Mouse (Mus musculus): Measurements from ENCODE around the gene Rgs3.
"Not testable (repeated sequence)": the region's sequence is repeated elsewhere in the genome, so short reads cannot be mapped to it uniquely, and the experiment has no call there.

Rgs3 gene

DNA sequence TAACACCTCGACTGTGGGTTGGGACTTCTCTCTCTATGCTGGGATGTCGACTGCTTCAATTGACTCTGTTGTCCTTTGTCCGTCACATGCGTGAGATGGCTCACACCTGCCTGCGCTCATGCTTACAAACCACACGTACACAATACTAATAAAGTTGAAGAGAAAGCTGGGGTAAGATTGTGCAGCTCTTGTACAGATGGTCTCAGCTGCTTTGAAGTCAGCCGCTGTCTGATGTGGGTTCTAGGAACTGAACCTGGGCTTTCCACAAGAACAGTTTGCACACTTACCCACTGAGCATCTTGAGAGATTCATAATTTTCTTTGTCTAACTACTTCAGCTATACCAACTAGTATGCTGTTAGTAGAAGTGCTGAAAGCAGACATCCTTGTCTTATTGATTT lies 7.7 kb upstream of the Rgs3 start:
- DNase-seq (ENCODE audit: low read depth), result no peak

DNA sequence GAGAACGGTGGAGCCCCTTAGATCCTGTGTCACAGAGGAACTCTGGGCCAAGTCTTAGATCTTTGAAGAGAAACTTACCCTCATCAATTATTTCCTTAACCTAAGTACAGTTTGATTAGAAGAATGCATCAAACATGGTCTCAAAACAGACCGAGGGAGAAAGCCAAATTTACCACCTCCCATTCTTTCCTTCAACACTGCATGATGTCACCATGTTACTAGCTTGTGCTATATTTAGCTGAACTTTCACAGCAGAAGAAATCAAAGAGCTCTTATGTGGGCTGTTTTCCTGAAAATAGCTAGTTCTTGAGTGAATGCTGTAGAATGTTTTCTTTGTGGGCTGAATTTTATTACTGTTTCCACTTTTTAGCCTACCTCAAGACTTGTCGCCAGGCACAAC lies 2.2 kb upstream of the Rgs3 start:
- DNase-seq (ENCODE audit: low read depth), result no peak

DNA sequence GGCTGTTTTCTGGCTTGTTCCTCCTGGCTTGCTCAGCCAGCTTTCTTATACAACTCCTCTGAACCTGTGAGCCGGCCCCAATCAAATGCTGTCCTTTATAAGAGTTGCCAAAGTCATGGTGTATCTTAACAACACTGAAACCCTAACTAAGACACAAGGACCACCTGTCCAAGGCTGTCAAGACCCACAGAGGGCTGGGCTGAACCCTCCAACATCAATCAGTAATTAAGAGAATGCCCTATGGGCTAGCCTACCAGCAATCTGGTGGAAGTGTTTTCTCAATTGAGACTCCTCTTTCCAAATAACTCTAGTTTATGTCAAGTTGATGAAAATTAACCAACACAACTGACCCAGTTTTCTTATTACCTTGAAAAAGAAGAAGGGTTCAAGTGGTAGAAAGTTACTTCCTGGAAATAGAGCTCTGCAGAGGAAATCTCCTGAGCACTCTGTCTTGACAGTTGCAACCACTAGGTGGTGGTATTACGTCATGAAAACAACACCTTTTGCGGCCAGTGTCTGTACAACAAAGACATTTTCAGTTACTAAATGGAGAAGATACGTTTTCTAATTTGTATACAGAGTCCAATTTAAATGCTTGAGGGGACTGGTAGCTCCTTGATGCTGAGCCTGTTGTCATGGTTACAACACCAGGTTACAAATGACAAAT lies 1.4 kb downstream of the Rgs3 start:
- DNase-seq (ENCODE audit: low read depth), result peak; percentile 91

DNA sequence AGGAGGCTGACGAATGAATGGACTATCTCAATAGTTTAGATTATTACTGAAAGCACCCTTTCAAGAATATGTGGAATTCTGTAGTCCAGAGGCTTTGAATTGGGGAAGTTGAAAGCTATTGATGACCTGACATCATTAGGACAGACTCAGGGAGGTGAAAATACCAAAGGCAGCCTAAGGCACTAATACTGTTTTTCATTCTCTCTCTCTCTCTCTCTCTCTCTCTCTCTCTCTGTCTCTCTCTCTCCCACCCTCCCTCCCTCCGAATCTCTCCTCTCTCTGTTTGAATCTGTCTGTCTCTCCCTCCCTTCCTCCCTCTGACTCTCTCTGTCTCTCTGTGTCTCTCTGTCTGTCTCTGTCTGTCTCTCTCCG lies 2.0 kb downstream of the Rgs3 start:
- no peak for DNase-seq (ENCODE audit: low read depth)

DNA sequence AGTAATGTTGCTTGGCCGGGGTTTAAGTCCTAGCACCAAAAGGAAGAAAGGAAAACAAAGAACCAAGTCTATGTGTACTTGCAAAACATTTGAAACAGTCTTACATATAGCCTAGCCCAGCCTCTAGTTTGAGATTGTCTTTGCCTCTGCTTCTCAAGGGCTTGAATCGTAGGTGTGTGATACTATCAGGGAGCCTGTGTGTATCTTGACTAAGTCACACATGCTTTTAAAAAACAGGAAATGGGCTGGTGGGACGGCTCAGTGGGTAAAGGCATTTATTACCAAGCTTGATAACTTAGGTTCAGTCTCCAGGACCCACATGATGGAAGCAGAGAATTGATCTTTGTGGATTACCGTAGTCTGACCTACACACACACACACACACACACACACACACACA lies 2.4 kb downstream of the Rgs3 start:
- no peak for DNase-seq (ENCODE audit: low read depth)

DNA sequence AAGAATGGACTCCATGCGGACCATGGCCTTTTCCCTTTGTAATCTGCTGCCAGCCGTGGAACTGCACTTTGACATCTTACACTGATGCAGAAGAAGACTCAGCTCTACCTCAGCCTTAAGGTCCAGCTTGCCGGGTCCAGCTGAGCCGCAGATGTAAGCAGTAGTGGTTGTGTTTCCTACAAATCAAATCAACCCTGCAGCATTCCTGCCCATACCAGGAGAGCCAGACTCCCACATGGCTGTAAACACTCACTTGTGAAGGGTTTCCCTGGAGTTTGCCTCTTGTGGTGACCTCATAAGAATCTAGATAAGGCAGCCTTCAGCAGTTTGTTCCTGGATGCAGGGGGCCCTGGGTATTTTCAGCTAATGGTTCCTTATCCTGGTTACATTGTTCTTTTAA lies 6.9 kb downstream of the Rgs3 start:
- no peak for DNase-seq (ENCODE audit: low read depth)

DNA sequence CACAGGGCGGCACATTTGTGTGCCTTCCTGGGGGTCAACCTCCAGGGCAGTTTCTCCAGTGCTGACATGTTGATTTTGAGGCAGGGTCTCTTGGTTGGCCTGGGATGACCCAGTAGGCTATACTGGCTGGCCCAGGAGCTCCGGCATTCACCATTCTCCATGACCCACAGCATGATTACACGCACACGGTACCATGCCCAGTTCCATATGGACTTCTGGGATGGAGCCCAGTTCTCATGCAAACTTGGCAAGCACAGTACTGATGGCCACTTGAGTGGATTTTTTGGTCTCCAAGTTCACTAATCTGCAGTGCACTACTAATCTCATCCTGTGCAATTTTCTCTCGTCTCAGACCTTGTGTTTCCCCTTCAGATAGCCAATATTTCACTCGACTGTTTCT lies 8.0 kb downstream of the Rgs3 start:
- peak; percentile 41 for DNase-seq (ENCODE audit: low read depth)

DNA sequence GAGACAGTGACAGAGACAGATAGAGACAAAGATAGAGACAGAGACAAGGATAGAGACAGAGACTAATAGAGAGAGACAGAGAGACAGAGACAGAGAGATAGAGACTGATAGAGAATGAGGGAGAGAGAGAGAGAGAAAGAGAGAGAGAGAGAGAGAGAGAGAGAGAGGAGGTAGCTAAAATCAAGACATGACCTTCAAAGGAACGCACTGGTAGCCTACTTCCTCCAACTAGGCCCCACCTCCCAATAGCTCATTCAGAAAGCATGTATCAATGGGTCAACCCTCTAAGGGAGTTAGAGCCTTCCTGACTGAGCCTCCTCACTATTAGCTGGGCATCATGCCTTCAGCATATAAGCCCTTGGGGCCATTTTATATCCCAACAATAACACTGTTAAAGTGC lies 8.7 kb downstream of the Rgs3 start:
- no peak for DNase-seq (ENCODE audit: low read depth)

DNA sequence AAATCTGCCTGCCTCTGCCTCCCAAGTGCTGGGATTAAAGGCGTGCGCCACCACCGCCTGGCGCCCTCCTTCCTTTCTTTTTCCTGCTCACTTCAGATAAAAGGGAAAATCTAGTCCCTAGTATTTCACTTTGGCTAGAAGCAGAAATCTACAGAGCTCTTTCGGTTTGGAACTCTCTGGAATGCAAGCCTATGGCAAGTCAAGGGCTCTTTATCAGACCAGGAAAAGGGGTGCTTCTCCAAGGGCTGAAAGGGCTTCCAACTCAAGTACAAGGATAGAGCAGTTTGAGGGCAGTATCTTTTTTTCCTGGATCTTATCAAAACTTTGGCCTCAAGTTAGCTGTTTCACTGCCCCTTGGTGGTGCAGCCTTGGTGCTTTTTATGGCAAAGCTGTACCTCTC lies 10.0 kb downstream of the Rgs3 start:
- DNase-seq (ENCODE audit: low read depth), result no peak

DNA sequence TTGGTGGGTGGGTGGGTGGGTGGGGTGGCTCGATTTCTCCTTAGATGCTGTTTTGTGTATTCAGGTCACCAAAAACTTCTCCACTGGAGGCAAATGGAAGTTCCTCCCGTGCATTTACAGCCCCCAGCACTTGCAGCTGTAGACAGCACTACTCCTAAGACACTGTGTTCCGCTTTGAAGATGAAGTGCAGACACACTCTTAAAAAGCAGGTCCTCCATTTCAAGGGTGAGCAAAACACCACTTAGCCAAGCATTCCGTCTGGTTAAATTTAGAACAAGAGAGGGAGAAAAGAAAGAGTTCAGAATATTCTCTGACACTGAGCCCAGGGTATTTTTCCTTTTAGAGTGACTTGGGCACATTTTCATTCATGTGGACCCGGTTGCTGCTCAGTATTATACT lies 10.4 kb downstream of the Rgs3 start:
- DNase-seq (ENCODE audit: low read depth), result no peak

DNA sequence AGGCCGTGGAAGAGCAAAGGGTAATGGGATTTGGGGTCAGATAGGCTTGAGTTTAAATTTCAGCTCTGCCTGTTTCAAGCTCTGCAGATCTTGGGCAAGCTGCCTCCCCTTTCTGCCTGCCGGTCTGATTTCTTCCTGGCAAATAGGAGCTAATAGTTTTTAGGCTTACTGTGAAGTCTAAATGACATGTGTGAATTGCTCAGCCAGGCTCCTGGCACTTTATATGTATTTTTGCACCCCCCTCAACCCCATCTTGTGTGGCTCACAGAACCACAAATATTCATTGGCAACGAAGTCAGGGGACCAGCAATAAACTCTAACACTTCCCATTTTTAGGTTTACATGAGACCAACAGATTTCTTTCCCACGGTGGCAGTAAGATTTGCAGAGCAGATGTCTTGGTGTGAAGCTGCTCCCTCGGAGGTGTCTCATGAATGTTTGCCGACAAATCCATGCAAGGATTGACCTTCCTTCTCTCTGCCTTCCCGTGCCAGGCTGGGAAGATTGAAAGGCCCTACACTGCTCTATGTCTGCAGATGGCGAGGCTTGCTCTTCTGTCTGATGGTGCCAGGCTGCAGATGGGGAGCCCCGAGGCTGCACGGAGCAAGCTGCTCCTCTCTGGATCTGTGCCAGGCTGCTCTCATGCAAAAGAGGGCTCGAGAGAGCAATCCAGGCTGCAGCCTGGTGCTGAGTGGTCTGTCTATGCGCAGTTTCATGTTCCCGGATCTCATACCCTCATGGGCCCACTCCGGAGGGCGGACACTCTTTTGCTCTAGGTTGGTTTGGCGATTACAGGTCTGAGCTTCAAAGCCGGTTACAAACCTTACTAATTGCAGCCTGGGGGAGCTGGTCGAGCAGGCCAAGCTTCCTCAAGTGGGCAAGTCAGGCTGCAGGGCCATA lies 23.0 kb downstream of the Rgs3 start:
- peak; percentile 21 for DNase-seq (ENCODE audit: low read depth)

DNA sequence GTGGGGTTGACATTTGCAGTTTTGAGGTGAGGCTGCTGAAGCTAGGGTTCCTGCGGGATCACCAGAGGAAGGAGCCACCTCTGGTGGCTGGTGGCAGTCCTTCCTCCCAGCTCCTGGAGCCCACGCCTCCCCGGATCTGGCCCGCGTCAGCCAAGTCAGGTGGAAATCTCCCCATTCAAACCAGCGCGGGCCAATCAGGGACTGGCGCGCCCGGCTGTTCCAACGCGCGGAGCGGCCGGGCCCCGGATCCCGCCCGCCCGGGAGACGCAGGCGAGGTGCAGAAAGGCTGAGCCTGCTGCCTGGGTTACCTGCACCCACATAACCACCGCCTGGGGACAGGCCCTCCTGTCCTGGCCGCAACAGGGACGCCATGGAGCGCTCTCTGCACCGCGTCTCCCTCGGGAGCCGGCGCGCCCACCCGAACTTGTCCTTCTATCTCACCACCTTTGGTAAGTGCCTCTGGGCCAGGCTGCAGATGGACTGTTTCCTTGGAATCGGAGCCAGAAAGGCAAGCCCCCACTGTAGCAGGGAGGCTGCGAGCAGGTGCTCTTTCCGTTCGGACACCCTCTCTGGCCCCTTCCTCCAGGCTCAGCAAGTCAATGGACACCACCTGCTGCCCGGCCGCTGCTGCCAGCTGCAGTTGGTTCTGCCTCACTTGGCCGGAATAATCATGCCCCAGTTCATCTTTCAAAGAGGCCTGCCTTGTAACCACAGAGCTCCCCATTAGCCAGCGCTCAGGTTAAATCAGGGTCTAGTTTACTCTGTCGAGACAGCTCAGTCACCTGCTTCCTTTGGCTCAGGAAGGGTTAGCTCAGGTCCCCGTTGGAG lies 23.8 kb downstream of the Rgs3 start:
- DNase-seq (ENCODE audit: low read depth), result no peak

DNA sequence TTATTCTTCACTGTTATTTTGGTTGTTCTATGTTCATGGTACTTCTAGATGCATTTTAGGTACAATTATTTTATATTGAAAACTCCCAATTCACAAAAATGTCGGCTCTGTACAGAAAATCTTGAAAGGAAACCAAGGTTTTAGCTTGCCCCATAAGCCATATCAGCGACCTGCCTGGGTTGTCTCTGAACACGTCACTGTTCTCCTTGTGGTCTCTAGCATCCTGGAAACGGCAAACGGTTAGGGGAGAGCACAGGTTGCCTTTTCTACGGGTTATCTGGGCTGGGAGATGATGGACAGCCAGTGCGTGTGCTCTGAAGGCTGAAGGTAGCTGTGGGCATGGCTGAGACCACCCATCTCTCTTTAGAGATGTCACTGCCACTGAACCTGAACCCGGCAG lies 27.4 kb downstream of the Rgs3 start:
- no peak for DNase-seq (ENCODE audit: low read depth)

DNA sequence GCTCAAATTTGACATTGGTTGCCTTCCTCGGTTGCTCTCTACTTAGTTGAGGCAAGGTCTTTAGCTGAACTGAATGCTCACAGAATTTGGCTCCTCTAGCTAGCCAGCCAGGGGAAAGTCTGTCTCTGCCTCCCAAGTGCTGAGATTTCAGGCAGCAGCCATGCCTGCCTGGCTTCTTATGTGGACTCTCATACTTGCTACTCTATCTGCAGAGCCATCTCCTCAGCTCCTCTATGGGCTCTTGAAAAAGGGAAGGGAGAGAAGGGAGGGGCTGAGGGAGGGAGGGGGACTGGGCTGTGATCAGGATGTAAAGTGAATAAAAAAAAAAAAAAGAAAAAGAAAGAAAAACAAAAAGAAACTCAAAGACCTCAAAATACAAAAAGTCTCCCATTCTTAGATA lies 31.2 kb downstream of the Rgs3 start:
- no peak for DNase-seq (ENCODE audit: low read depth)

DNA sequence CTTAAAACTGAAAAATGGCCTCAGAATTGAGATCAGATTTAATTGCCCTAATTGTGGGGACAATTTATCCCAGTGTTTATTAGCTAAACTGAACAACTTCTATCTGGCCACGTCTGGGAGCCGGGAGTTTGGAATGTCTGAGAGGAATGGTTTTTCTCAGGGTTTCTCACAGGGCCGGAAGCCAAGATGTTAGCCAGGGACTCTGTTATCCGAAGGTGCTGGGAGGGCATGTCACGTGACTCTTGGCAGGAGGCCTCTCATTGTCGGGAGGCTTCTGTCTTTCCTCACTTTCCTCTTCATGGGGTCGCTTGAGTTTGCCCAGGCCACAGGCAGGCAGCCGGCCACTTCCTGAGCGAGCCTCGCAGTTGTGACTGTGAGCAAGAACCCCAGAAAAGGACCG lies 31.7 kb downstream of the Rgs3 start:
- no peak for DNase-seq (ENCODE audit: low read depth)

DNA sequence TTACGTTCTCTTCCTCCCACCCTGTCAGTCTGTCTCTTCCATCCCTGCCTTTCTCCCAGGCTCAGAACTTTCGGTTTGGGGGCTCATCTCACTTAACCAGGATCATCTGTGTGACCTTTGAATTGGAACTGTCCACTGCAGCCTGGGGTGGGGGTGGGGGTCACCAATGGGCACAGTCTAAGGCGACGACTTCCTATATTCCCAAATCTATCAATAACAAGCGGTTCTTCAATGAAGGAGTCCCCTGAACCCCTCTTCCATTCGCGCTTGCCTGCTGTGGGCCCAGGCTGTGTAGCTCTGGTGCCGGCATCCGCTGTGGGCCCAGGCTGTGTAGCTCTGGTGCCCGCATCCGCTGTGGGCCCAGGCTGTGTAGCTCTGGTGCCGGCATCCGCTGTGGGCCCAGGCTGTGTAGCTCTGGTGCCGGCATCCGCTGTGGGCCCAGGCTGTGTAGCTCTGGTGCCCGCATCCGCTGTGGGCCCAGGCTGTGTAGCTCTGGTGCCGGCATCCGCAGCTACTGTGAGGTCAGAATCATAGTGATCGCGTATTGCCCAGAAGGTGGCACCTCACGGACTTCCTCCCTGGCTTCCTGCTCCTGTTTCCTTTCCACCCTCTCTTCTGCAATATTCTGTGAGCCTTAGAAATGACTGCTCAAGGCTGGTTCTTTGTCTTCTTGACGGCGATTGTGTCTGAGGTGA lies 34.0 kb downstream of the Rgs3 start:
- not testable (repeated sequence) for DNase-seq (ENCODE audit: low read depth)

DNA sequence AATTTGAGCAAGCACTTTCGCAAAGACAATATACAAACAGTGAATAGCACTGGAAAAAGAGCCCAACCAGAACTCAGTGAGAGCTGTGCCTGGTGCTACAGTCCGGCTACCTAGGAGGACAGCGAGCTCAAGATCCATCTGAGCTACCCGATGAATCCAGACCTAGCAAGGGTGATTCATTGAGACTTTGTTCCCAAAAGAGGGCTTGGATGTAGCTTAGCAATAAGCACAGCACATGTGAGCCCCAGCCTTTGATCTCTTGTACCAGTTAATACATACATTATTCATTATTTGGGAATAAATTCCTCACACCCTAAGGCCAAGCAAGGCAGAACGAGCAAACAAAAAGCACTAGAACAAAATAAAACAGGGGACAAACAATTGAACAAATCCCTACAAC lies 34.8 kb downstream of the Rgs3 start:
- DNase-seq (ENCODE audit: low read depth), result no peak

DNA sequence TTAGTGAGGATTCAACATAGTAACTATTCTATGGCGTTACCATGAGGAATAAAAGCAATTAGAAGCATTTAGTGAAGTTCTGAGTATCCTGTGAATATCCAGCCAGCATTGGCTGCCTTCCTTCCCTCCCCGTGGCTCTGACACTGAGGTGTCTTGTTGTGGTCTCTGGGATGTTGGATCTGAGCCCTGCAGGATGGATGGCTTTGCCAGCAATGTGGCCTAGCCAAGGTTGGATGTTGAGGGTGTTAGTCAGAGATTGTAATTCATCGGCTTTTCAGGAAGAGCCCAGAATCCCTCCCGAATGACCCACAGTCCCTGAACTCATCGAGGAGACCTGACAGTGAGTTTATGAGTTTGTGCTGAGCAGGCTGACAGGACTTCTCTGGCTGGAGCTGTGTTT lies 36.4 kb downstream of the Rgs3 start:
- peak; percentile 85 for DNase-seq (ENCODE audit: low read depth)

DNA sequence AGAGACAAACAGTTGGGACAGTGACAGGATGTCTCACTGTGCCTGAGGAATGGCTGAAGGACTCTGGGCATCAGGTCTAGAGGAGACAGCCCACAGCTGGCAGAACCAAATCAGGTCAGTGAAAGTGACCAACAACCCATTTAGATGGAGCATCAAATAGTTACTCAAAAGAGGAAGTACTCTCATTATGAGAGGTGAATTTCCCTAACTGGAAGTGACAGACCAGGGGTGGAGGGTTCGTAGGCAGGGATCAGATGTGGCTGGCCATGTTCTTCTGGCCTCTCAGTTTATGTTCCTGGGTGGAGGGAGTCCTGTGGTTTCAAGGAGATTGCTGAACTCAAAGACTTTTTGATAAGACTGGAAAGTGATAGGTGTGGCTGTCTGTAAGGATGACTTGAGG lies 40.9 kb downstream of the Rgs3 start:
- DNase-seq (ENCODE audit: low read depth), result no peak

DNA sequence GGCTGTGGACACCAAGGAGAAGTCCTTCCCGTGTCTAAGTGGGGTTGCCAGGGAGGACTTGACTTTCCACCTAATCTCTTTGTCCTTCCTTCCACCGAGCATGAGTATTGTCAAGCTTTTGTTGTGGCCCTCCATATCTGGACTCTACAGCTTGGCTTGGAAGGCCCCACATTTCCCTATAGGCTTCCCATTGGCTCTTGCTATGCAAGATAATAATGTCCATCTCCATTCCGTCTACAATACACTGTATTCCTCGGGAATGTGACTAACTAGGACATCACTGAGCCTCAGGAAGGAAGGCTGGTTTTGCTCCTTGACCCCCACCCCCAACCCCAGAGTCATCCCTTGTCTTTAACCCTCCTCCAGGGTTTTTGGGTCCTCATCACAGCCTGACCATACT lies 44.0 kb downstream of the Rgs3 start:
- no peak for DNase-seq (ENCODE audit: low read depth)

DNA sequence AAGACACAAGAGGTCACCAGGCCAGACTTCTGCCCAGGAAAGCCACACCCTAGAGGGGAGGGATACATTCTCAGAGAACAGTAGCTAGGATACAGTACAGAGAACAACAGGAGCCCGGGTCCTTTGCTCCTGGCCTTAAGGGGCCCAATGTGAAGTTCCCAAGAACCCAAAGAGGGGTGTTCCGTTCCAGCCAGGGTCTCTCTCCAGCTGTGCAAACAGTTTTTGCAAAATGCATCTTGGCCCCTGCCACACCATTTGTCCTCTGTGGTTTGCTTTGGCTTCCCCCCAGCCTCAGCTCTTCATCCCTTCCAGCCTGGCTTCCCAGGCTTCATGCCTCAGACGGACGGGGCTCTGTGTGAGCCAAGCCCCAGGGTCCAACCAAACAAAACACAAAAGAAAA lies 44.4 kb downstream of the Rgs3 start:
- no peak for DNase-seq (ENCODE audit: low read depth)

DNA sequence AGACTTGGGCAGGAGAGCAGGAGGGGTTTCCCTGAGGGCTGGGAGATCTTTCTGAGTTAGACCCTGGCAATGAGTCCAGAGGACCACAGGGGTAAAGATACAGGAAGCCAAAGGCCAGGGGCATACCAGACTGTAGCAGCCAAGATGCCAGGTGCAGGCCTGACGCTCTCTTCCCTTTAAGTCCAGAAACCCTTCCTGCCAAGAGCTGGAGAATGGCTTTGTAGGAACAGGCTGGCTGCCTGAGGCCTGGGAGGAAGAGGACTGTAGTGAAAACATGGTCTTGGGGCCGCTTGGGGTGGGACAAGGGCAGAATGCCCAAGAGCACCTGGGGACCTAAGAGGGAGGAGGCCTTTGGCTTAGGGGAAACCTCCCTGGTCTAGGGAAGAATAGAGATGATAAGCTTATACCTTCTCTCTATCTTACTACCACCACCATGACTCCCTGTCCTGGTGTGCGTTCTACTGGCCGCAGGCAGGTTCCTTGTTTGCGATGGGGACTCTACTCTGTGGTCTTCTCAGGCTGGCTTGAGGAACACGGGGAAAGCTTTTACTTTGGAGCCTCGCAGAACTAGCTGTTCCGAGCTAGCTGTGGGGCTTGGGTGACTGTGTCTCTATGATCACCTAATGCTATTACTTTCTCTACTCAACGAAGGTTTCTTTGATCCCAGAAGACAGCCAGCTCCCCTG lies 46.4 kb downstream of the Rgs3 start:
- no peak for DNase-seq (ENCODE audit: low read depth)

Data from NIH3T3 (cell line).